Mouse (Mus musculus) gastrocnemius, adult 8-10 months (tissue): ENCODE results near the gene Bpi. TPM values are rescaled to one million over a fixed set of nuclear protein-coding genes. Genes with fewer than 3 reads are reported as not detected.

Experiments
- DNase-seq, 2 experiments: peaks; one replicate each; pipeline ENCODE4 v3.0.0; 2022; ENCODE audit warnings: low spot score in 2 of 2
- microRNA-seq: library from miRNA; unstranded; fragments of <30 nt; microRNA quantifications from one replicate; pipeline ENCODE4 v1.2.0, GENCODE M21; 2022
- total RNA-seq, 4 experiments: library from RNA; stranded (reverse); gene quantifications; 2 replicates each; pipeline ENCODE4 v1.2.4; 2022

Bpi gene
- total RNA-seq, 4 experiments from 2014 or later, result not detected

- no peak for DNase-seq
These were observed 27.8 kb downstream of the Bpi start for GRCm38 (mm10) chr2:158285655-158286054.

- DNase-seq, result no peak
These were observed 37.8 kb downstream of the Bpi start for GRCm38 (mm10) chr2:158295700-158296099.

- no peak for DNase-seq
These were observed 41.3 kb downstream of the Bpi start for GRCm38 (mm10) chr2:158299203-158299602.

GRCm38 (mm10) chr2:158299731-158300130 lies 41.8 kb downstream of the Bpi start:
- no peak for DNase-seq

- peak in 1 of 2 experiments; percentile 18 for DNase-seq
These were observed 44.9 kb downstream of the Bpi start for GRCm38 (mm10) chr2:158302807-158303206.

GRCm38 (mm10) chr2:158305948-158306695 lies 48.2 kb downstream of the Bpi start, which contains the start of gene Lbp:
Gene Lbp (plus strand): TSS chr2:158306493.
- peak; percentile 33 to 54 for DNase-seq

GRCm38 (mm10) chr2:158306696-158307049 lies 48.8 kb downstream of the Bpi start:
- DNase-seq, result no peak

- no peak for DNase-seq
These were observed 50.4 kb downstream of the Bpi start for GRCm38 (mm10) chr2:158308276-158308675.

- DNase-seq, result no peak
These were observed 55.2 kb downstream of the Bpi start for GRCm38 (mm10) chr2:158313089-158313488.

- no peak for DNase-seq
These were observed 58.5 kb downstream of the Bpi start for GRCm38 (mm10) chr2:158316371-158316770.

- DNase-seq, result peak in 1 of 2 experiments; percentile 19
These were observed 59.1 kb downstream of the Bpi start for GRCm38 (mm10) chr2:158317026-158317425.

- no peak for DNase-seq
These were observed 63.7 kb downstream of the Bpi start for GRCm38 (mm10) chr2:158321596-158321995.

- DNase-seq, result no peak
These were observed 65.0 kb downstream of the Bpi start for GRCm38 (mm10) chr2:158322845-158323244.

- no peak for DNase-seq
These were observed 66.8 kb downstream of the Bpi start for GRCm38 (mm10) chr2:158324531-158325190.

GRCm38 (mm10) chr2:158325609-158326008 lies 67.7 kb downstream of the Bpi start:
- DNase-seq, result no peak

Small RNA genes within 50 kb of the gene (microRNA-seq; reads per million reads assigned to microRNA genes)
- gene Mir7685, result not detected

Other genes with a start within 250 kb of the Bpi start
- gene Tti1, start 229.7 kb upstream of the Bpi start, total RNA-seq, result 10 to 100 TPM; 22.3 to 26.1 (median 23.7) TPM
- gene Rprd1b, start 229.6 kb upstream of the Bpi start, total RNA-seq, result 10 to 100 TPM; 23.0 to 42.6 (median 26.4) TPM
- 10 to 100 TPM; 27.0 to 55.7 (median 39.4) TPM for gene Tgm2, start 111.7 kb upstream of the Bpi start, total RNA-seq
- gene D630003M21Rik, start 28.9 kb upstream of the Bpi start, total RNA-seq, result 1 to 10 TPM in 2 of 4 experiments, under 1 TPM in 2; 0.75 to 1.5 (median 1.2) TPM
- 1 to 10 TPM; 2.0 to 8.9 (median 6.4) TPM for gene Lbp, start 48.4 kb downstream of the Bpi start, total RNA-seq
- gene Snhg11, start 117.5 kb downstream of the Bpi start, total RNA-seq, result under 1 TPM; 0.15 to 0.39 (median 0.26) TPM
- gene Ralgapb, start 151.8 kb downstream of the Bpi start, total RNA-seq, result 10 to 100 TPM; 29.3 to 42.2 (median 32.9) TPM
- 1 to 10 TPM in 3 of 4 experiments, under 1 TPM in 1; 0.70 to 7.2 (median 6.0) TPM for gene Adig, start 244.5 kb downstream of the Bpi start, total RNA-seq